Mouse (Mus musculus) small intestine, adult 2 months (tissue): ENCODE data around the gene Pdcl2. TPM values are rescaled to one million over a fixed set of nuclear protein-coding genes. Genes with fewer than 3 reads are reported as not detected.

Experiments used
- H3K27ac ChIP-seq: fragments of 200-500 bp; 2 replicates; pipeline ENCODE4 v1.5.1; 2012; ENCODE audit warnings: low read depth, low read length, control low read depth, inconsistent platforms; ENCODE audit not compliant: insufficient read depth
- H3K27me3 ChIP-seq: fragments of 200-500 bp; 2 replicates; pipeline ENCODE4 v1.6.1; 2012; ENCODE audit warnings: mild to moderate bottlenecking, moderate library complexity, low read length, inconsistent platforms; ENCODE audit not compliant: control insufficient read depth, insufficient read depth
- H3K36me3 ChIP-seq: fragments of 200-500 bp; 2 replicates; pipeline ENCODE4 v1.6.1; 2012; ENCODE audit warnings: mild to moderate bottlenecking, low read length, control low read depth, inconsistent platforms; ENCODE audit not compliant: control insufficient read depth, insufficient read depth
- H3K4me1 ChIP-seq: fragments of 200-500 bp; 2 replicates; pipeline ENCODE4 v1.6.1; 2012; ENCODE audit warnings: low read length, inconsistent platforms, mixed read lengths; ENCODE audit not compliant: control insufficient read depth, insufficient read depth, insufficient read length
- H3K4me3 ChIP-seq: fragments of 200-500 bp; 2 replicates; pipeline ENCODE4 v1.5.1; 2012; ENCODE audit warnings: low read depth, mild to moderate bottlenecking, control low read depth, inconsistent platforms, low read length, moderate library complexity
- CTCF ChIP-seq: fragments of 200-500 bp; IDR thresholded peaks from 2 replicates; pipeline ENCODE4 v1.5.1; 2012; ENCODE audit warnings: low read depth, mild to moderate bottlenecking, control low read depth, inconsistent platforms, low read length, moderate library complexity, mixed read lengths; ENCODE audit not compliant: insufficient replicate concordance, insufficient read length; ENCODE audit errors: extremely low read depth
- POLR2A ChIP-seq: fragments of 200-500 bp; IDR thresholded peaks from 2 replicates; pipeline ENCODE4 v1.6.1; 2012; ENCODE audit warnings: low read depth, mild to moderate bottlenecking, control low read depth, inconsistent platforms, low read length, moderate library complexity
- WGBS: fragments of 180-500 bp; shearing (Covaris S2); methylation state at CpG from one replicate; pipeline ENCODE4 v1.1.7; 2018; 5-methylcytosine and 5-hydroxymethylcytosine counted together
- polyA plus RNA-seq: library from polyadenylated mRNA; depleted of rRNA; stranded (reverse); fragments of >200 nt; gene quantifications from 2 replicates; pipeline ENCODE4 v1.2.3, GENCODE M21; 2012

Gene Pdcl2
- polyA plus RNA-seq, 1 experiment, result not detected

DNA sequence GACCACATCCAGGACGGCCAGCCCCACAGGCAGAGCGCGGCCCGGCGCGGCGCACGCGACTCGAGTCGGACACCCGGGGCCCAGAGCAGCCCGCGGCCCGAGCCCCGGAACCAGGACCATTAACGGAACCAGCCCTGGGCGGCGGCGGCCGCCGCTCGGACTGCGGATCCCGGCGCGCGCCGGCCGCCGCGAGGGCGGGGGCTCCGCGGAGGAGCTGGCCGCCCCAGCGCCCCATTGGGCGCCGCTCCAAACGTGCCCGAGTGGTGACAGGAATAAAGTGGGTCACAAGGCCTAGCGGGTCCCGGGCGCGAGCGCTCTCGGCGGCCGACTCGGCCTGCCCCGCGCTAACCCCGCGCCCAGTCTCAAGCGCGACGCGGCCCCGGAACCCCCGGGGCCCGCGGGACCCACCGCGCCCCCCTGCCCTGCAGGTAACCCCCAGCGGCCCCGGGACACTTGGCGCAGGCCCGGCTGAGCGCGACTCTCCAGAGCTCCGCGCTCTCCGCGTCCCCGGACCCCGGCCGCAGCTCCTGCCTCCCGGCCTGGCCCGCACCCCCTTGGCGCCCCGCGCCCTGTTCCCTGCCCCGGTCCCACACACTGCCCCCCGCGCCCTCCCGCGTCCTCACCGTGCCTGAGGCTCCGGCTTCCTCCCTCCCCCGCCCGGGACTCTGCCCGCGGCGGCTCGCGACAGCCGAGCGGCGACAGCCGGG lies 27.1 kb downstream of the Pdcl2 start:
- peak overlapping the region; percentile 93 for H3K27ac ChIP-seq
- no peaks in the 10 kb centered on the region for H3K27me3 ChIP-seq
- peaks cover 2% of the 10 kb centered on the region; the same call in 1 of the 2 replicates for H3K4me1 ChIP-seq
- H3K36me3 ChIP-seq, result no peaks in the 10 kb centered on the region
- H3K4me3 ChIP-seq, result peak overlapping the region; percentile 81
- TF ChIP-seq POLR2A (no peak), CTCF (no peak)
- WGBS, result 1% methylated on average over 99 of the region's 100 CpGs

DNA sequence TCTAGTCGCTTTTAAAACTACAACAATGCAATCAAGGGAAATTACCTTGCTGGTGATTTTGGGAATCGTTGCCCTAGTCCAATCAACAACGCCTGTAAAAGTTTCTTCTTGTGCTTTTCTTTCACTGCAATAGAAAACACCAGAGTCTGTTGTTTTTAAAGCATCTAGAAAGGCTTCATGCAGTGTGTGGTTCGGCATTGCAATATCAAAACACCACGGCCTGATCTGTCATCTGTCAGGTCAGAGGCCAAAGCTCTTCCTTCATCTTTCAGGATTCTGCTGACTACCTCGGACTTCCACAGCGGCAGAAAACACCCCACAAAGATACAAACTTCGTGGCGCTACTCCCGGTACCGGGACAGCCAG lies 27.6 kb downstream of the Pdcl2 start:
- peak overlapping the region; percentile 81 for H3K4me3 ChIP-seq
- H3K36me3 ChIP-seq, result no peaks in the 10 kb centered on the region
- H3K27ac ChIP-seq, result peak overlapping the region; percentile 42
- no peaks in the 10 kb centered on the region for H3K27me3 ChIP-seq
- TF ChIP-seq POLR2A (no peak), CTCF (no peak)
- H3K4me1 ChIP-seq, result peaks cover 2% of the 10 kb centered on the region; the same call in 1 of the 2 replicates
- WGBS, result 2% methylated on average over 11 of the region's 11 CpGs

DNA sequence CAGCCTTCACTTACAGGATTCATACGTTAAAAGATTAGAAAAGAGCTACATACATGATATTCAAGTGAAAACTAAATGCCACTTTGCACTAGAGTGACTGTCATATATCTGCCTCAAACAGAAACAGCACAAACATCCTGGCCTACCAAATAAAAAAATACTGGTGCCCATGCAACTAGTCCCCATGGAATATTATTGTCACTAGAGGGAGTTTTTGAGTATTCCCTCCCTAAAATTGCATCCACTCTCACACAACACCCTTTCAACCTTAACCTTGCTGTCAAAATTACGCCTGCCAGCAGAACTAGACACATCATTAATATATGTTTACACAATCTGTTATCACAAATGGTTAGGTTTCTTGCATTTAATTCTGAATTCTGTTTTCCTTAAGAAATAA lies 28.9 kb downstream of the Pdcl2 start:
- no peak overlapping the region for H3K4me3 ChIP-seq
- no peak overlapping the region for H3K27ac ChIP-seq
- 73% methylated on average over 2 of the region's 2 CpGs for WGBS
- no peak for TF ChIP-seq POLR2A
- TF ChIP-seq CTCF, result no peak
- H3K4me1 ChIP-seq, result peaks cover under 1% of the 10 kb centered on the region; the same call in 1 of the 2 replicates
- no peaks in the 10 kb centered on the region for H3K27me3 ChIP-seq
- peaks cover 2% of the 10 kb centered on the region; the same call in 1 of the 2 replicates for H3K36me3 ChIP-seq

DNA sequence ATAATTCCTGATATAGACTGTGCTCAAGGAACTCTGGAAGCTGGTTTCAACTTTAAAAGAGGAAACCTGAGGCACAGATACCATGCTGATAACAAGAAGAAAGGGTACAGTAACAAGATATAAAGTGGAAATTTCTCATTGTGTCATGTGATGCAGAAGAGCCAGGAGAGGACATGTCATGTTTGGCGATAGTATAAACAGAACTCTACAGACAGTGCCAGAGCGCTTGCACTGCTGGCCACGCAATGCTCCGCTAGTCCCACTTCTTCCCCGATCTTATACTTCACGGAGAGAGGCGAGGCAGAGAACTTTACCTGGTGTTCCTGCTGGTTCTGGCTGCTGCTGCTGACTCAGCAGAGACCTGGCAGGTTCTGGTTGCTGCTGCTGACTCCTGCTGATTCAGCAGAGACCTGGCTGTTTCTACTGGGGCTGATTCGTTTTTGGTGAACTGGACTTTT lies 41.7 kb downstream of the Pdcl2 start:
- TF ChIP-seq CTCF, result no peak
- no peak for TF ChIP-seq POLR2A
- Histone ChIP-seq H3K27me3 (no peaks in the 10 kb centered on the region), H3K4me1 (peaks cover 2% of the 10 kb centered on the region; the same call in 1 of the 2 replicates), H3K36me3 (0 out of 2 replicates have a peak, but pooled peaks cover 4% of the 10 kb centered on the region), H3K4me3 (no peak overlapping the region), H3K27ac (no peak overlapping the region)
- WGBS, result 45% methylated on average over 8 of the region's 8 CpGs

DNA sequence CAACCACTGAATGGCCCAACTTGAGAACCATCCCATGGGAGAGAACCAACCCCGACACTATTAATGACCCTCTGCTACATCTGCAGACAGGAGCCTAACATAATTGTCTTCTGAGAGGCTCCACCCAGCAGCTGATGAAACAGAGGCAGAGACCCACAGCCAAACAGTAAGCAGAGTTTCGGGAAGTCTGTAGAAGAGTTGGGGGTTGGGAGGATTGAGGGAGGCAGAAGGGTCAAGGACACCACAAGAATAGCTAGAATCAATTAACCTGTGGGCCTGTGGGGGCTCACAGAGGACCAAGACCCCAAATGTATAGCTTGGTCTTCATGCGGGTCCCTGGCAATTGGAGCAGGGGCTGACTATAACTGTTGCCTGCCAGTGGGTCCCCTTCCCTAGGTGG lies 42.7 kb downstream of the Pdcl2 start:
- TF ChIP-seq POLR2A (no peak), CTCF (no peak)
- 90% methylated on average over 3 of the region's 3 CpGs for WGBS

DNA sequence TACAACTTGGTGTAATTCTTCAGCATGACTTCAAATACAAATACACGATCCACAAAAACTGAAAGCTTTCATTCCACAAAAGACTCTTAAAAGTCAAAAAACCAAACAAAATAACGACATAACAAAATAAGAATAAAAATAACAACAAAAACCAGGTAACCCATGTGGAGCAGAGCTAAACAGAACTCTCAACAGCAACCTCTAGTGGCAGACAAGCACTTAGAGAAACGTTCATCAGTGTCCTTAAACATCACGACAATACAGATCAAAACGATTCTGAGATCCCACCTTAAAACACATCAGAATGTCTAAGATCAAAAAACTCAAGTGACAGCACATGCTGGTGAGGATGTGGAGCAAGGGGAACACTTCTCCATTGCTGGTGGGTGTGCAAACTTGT lies 43.9 kb downstream of the Pdcl2 start:
- Histone ChIP-seq H3K27me3 (no peaks in the 10 kb centered on the region), H3K4me3 (no peak overlapping the region), H3K4me1 (peaks cover 2% of the 10 kb centered on the region; the same call in 1 of the 2 replicates), H3K36me3 (0 out of 2 replicates have a peak, but pooled peaks cover 4% of the 10 kb centered on the region), H3K27ac (no peak overlapping the region)
- TF ChIP-seq CTCF (no peak), POLR2A (no peak)
- whole genome bisulfite sequencing, result 67% methylated on average over 5 of the region's 5 CpGs

More for the DNA sequence above, 42.7 kb downstream of the Pdcl2 start:
- peaks cover 2% of the 10 kb centered on the region; the same call in 1 of the 2 replicates for H3K4me1 ChIP-seq
- no peak overlapping the region for H3K27ac ChIP-seq
- H3K27me3 ChIP-seq, result no peaks in the 10 kb centered on the region
- 0 out of 2 replicates have a peak, but pooled peaks cover 4% of the 10 kb centered on the region for H3K36me3 ChIP-seq
- H3K4me3 ChIP-seq, result no peak overlapping the region

DNA sequence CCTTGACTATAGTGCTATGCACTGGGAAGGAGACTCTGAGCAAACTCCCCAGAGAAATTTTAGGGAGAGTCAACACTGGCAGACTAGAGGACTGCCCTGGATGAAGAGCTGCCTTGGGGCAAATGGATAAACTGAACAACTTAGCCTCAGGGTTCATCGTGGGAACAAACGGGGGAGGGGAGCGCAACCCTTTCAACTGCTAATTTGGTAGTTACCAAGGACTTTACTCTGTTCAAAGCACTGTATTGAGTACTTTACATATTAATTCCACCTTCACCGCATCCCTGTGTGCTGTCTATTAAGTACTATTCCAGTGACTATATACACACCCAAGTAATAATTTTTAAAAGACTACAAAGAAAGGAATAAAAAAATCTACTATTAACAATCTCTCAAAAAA lies 45.3 kb downstream of the Pdcl2 start:
- H3K4me3 ChIP-seq, result no peak overlapping the region
- peaks cover under 1% of the 10 kb centered on the region; the same call in 1 of the 2 replicates for H3K4me1 ChIP-seq
- no peaks in the 10 kb centered on the region for H3K27me3 ChIP-seq
- no peak overlapping the region for H3K27ac ChIP-seq
- 0 out of 2 replicates have a peak, but pooled peaks cover 4% of the 10 kb centered on the region for H3K36me3 ChIP-seq
- 87% methylated on average over 4 of the region's 4 CpGs for WGBS
- TF ChIP-seq CTCF, result no peak
- TF ChIP-seq POLR2A, result no peak

DNA sequence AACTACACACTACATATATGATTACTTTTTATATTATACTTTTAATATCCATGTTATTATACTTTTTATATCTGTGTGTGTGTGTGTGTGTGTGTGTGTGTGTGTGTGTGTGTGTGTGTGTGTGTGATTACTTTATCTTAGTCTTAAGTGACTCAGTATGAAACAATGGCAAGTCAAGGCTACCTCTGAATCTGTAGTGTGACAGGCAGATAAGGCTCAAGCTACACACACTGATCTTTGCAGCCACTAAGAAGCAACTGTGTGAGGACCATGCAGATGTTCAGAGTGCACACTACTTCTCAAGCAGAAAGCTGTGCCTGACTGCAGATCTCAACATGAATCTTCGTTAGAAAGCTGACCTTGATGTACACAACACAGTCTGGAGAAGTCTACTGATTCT lies 47.1 kb downstream of the Pdcl2 start:
- 0 out of 2 replicates have a peak, but pooled peaks cover 4% of the 10 kb centered on the region for H3K36me3 ChIP-seq
- H3K27me3 ChIP-seq, result no peaks in the 10 kb centered on the region
- no peak overlapping the region for H3K27ac ChIP-seq
- no peaks in the 10 kb centered on the region for H3K4me1 ChIP-seq
- no peak overlapping the region for H3K4me3 ChIP-seq
- TF ChIP-seq POLR2A (no peak), CTCF (no peak)
- WGBS, result 83% methylated on average over 1 of the region's 1 CpGs
